Mouse (Mus musculus) bone marrow, adult 2 months (tissue): ENCODE results near the gene Ihh. TPM values are rescaled to one million over a fixed set of nuclear protein-coding genes. Genes with fewer than 3 reads are reported as not detected.

ENCODE experiments used
- H3K27ac ChIP-seq: fragments of 200-500 bp; 2 replicates; pipeline ENCODE4 v1.5.1; 2012; ENCODE audit warnings: low read depth, mild to moderate bottlenecking, control low read depth, inconsistent platforms, low read length; ENCODE audit not compliant: control insufficient read depth, poor library complexity, insufficient read depth
- H3K4me1 ChIP-seq: fragments of 200-500 bp; 2 replicates; pipeline ENCODE4 v1.6.1; 2011; ENCODE audit warnings: low read length; ENCODE audit not compliant: control insufficient read depth, insufficient read depth
- H3K4me3 ChIP-seq: fragments of 200-500 bp; replicated peaks from 2 replicates; pipeline ENCODE3; 2011; ENCODE audit warnings: mild to moderate bottlenecking, low read depth, low read length, control low read depth; ENCODE audit not compliant: control insufficient read depth
- CTCF ChIP-seq: fragments of 200-500 bp; IDR thresholded peaks from 2 replicates; pipeline ENCODE4 v1.5.1; 2011; ENCODE audit warnings: low read length, control low read depth; ENCODE audit not compliant: control insufficient read depth, insufficient read depth
- POLR2A ChIP-seq: fragments of 200-500 bp; IDR thresholded peaks from 2 replicates; pipeline ENCODE4 v1.6.1; 2011; ENCODE audit warnings: low read depth, mild to moderate bottlenecking, control low read depth, low read length, borderline replicate concordance; ENCODE audit not compliant: control insufficient read depth
- WGBS: fragments of 180-500 bp; shearing (Covaris S2); methylation state at CpG from one replicate; pipeline ENCODE4 v1.1.7; 2018; 5-methylcytosine and 5-hydroxymethylcytosine counted together
- polyA plus RNA-seq: library from polyadenylated mRNA; stranded (reverse); fragments of >200 nt; gene quantifications from 2 replicates; pipeline ENCODE4 v1.2.4, GENCODE M21; 2011; ENCODE audit warnings: low replicate concordance; ENCODE audit not compliant: missing spikeins, insufficient read depth, insufficient read length

The Ihh gene
- polyA plus RNA-seq, 1 experiment: 0.82 TPM

GRCm38 (mm10) chr1:74898656-74899431 lies 52.6 kb downstream of the Ihh start:
- Histone ChIP-seq H3K4me1 (no peaks in the 10 kb centered on the region), H3K27ac (no peak overlapping the region), H3K4me3 (no peak overlapping the region)
- TF ChIP-seq CTCF (no peak), POLR2A (no peak)
- 10% methylated on average over 10 of the region's 10 CpGs for whole genome bisulfite sequencing

GRCm38 (mm10) chr1:74897976-74898375 lies 53.5 kb downstream of the Ihh start:
- TF ChIP-seq CTCF (no peak), POLR2A (no peak)
- H3K4me1 ChIP-seq: no peaks in the 10 kb centered on the region
- 32% methylated on average over 7 of the region's 7 CpGs for WGBS

More at GRCm38 (mm10) chr1:74897976-74898375, 53.5 kb downstream of the Ihh start:
- Histone ChIP-seq H3K27ac (no peak overlapping the region), H3K4me3 (no peak overlapping the region)

Other genes starting within 250 kb of the Ihh start
- gene Cyp27a1, start 238.1 kb downstream of the Ihh start, polyA plus RNA-seq: 9.2 and 16.4 TPM in 2 replicates
- gene Prkag3, start 202.5 kb downstream of the Ihh start, polyA plus RNA-seq: 0.52 TPM in 1 of 2 replicates, not detected in the other
- not detected in 2 replicates for gene Wnt6, start 179.8 kb downstream of the Ihh start, polyA plus RNA-seq
- not detected in 2 replicates for gene Wnt10a, start 160.2 kb downstream of the Ihh start, polyA plus RNA-seq
- not detected in 2 replicates for gene Cdk5r2, start 96.7 kb downstream of the Ihh start, polyA plus RNA-seq
- gene Fev, start 66.3 kb downstream of the Ihh start, polyA plus RNA-seq: not detected in 2 replicates
- gene Cryba2, start 58.5 kb downstream of the Ihh start, polyA plus RNA-seq: not detected in 2 replicates
- not detected in 2 replicates for gene Cfap65, start 16.1 kb downstream of the Ihh start, polyA plus RNA-seq
- gene Nhej1, start 173.5 kb upstream of the Ihh start, polyA plus RNA-seq: 5.6 and 11.6 TPM in 2 replicates
- gene Slc23a3, start 182.2 kb upstream of the Ihh start, polyA plus RNA-seq: 1.7 TPM in 1 of 2 replicates, not detected in the other
- 55.3 and 100 TPM in 2 replicates for gene Cnppd1, start 191.0 kb upstream of the Ihh start, polyA plus RNA-seq
- 71.5 and 92.9 TPM in 2 replicates for gene Retreg2, start 191.1 kb upstream of the Ihh start, polyA plus RNA-seq
- 28.5 and 49.8 TPM in 2 replicates for gene Zfand2b, start 217.0 kb upstream of the Ihh start, polyA plus RNA-seq
- 151 and 182 TPM in 2 replicates for gene Abcb6, start 228.7 kb upstream of the Ihh start, polyA plus RNA-seq
- 16.6 and 27.7 TPM in 2 replicates for gene Ankzf1, start 240.5 kb upstream of the Ihh start, polyA plus RNA-seq
- gene Atg9a, start 240.5 kb upstream of the Ihh start, polyA plus RNA-seq: 24.6 and 39.2 TPM in 2 replicates